Mouse (Mus musculus) left cerebral cortex, adult 2 months (tissue): ENCODE results near the gene Myg1. TPM values are rescaled to one million over a fixed set of nuclear protein-coding genes. Genes with fewer than 3 reads are reported as not detected.

Experiments
- DNase-seq, 2 experiments: peaks; one replicate each; pipeline ENCODE4 v3.0.0; 2021 to 2022; ENCODE audit warnings: low spot score in 2 of 2, mixed read lengths in 1 of 2; ENCODE audit errors: extremely low spot score in 1 of 2
- H3K27ac ChIP-seq: fragments of 200-600 bp; 2 replicates; pipeline ENCODE4 v1.8.1; 2022
- H3K4me3 ChIP-seq: fragments of 200-600 bp; 2 replicates; pipeline ENCODE4 v1.8.1; 2022
- CTCF ChIP-seq: fragments of 200-600 bp; IDR thresholded peaks from 2 replicates; pipeline ENCODE4 v1.8.1; 2022; ENCODE audit warnings: antibody characterized with exemption, mild to moderate bottlenecking, moderate library complexity
- intact Hi-C: fragments of 180-260 bp; cut with DNase I; formaldehyde crosslinking; loops from one replicate; pipeline ENCODE4 v1.15.1; 2025
- total RNA-seq, 2 experiments: library from RNA; stranded (reverse); gene quantifications; 2 replicates each; pipeline ENCODE4 v1.2.3; 2021

The Myg1 gene
- total RNA-seq, 2 experiments from 2014 or later: 65.1 to 67.9 TPM

GRCm38 (mm10) chr15:102350138-102350941 lies 18.8 kb downstream of the Myg1 start, which contains the start of gene Aaas:
Gene Aaas (minus strand): TSS chr15:102350771.
- TF ChIP-seq CTCF: peak; percentile 95
- peak; percentile 95 to 96 for DNase-seq
- peak within 1 kb of the TSS; percentile 76 for H3K27ac ChIP-seq
- peak within 1 kb of the TSS; percentile 74 for H3K4me3 ChIP-seq
- intact Hi-C loops: no loop called here

- TF ChIP-seq CTCF: no peak
- intact Hi-C loops: no loop called here
- Histone ChIP-seq H3K27ac (peak overlapping the region; percentile 76), H3K4me3 (peak overlapping the region; percentile 74)
- no peak for DNase-seq
Observed at GRCm38 (mm10) chr15:102350942-102351291, 19.4 kb downstream of the Myg1 start.

DNA sequence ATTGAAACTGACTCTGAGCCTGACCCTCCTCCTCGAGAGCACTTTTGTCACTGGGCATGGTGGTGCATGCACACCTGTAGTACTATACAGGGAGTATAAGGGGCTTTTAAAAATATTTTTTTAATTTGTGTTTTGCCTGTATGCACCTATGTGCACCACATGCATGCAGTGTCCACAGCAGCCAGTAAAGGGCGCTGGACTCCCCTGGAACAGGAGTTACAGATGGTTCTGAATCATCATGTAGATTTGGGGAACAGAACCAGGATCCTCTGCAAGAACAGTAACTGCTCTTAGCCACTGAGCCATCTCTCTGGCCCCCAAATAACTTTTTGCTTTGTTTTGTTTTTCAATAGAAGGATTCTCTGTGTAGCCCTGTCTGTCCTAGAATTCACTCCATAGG lies 20.7 kb downstream of the Myg1 start:
- intact Hi-C loops: no loop called here
- no peak; the same call in none of the 2 replicates for TF ChIP-seq CTCF
- Histone ChIP-seq H3K27ac (no peak overlapping the region), H3K4me3 (no peak overlapping the region)
- no peak for DNase-seq

DNA sequence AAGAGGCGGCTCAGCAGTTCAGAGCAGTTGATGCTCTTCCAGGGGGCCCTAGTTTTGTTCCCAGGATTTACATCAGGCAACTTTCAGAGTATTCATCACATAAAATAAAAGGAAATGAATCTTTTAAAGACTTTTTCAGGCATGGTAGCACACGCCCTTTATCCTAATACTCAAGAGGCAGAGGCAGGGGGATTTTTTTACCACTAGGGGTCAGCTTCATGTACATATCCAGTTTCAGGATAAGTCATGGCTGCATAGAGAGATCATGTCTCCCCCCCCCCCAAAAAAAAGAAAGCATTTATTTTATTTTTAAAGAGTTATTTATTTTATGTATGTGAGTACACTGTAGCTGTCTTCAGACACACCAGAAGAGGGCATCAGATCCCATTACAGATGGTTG lies 22.5 kb downstream of the Myg1 start:
- Histone ChIP-seq H3K4me3 (no peak overlapping the region), H3K27ac (no peak overlapping the region)
- no peak; the same call in 1 of the 2 replicates for TF ChIP-seq CTCF
- DNase-seq: no peak
- intact Hi-C loops: no loop called here

DNA sequence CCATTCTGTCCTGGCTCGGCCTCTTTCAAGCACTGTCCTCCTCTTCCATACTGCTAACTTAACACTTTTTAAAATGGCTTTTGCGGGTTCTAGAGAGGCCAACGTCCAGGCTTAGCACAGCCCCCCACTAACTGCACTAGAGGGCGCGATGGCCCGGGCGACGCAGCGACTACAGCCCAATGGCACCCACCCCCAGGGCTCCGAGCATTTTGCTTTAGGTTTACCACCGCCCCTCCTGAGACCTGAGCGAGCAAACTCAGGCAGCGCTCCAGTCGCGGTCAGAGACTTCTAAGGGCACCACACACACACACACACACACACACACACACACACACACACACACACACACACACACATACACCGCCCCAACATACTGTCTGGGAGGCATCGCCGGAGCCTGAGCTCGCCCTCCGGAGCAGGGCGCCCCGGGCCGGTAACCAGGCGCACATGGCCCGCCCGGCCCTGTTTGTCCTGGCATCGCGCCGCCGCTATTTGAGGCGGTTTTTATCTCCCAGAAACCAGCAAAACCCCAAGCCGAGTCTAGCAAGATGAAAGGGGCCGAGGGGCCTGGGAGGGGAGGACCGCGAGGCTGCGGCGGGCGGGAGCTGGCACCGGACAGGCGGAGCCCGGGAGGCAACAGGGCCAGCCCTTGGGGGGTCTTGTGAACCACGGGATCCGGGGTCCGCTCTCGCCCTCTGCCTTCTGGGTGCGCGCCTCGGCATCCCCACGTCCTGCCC lies 23.8 kb downstream of the Myg1 start:
- peak in 1 of 2 experiments; percentile 26 for DNase-seq
- intact Hi-C loops: loop anchor here (1.0 kb wide), 1 partner anchor 22 kb away; no protein-coding TSS in a partner anchor
- Histone ChIP-seq H3K4me3 (peak overlapping the region; percentile 55), H3K27ac (peak overlapping the region; percentile 85)
- TF ChIP-seq CTCF: peak; percentile 36

DNA sequence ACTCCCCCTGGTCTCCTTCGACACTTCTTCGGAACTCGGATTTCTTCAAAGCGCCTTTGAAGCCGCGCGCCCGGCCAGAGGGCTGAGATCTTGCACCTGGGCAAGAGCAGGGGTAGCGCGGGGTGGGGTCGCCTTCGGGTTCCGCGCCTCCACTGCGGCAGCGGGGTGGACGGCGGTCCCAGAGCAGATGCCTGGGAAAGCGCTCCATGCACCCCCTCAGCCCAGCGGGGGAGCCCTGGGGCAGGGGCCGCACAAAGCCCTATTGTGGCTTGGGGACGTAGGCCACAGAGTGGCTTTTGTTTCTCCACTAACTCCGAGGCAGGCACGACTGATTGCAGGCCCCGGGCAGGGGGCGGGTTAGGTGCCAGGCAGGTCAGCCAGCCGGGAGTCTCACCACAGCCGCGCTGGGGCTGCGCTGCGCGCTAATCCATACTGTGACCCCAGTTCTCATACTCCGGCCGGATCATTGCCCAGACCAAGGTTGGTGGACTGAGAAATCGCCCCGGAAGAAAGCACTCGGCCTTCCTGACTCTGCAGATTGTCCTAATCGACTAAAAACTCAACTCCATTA lies 24.4 kb downstream of the Myg1 start:
- intact Hi-C loops: loop anchor here (1.0 kb wide), 1 partner anchor 21 kb away; no protein-coding TSS in a partner anchor
- TF ChIP-seq CTCF: no peak
- H3K4me3 ChIP-seq: peak overlapping the region; percentile 55
- DNase-seq: peak in 1 of 2 experiments; percentile 44
- H3K27ac ChIP-seq: peak overlapping the region; percentile 85

DNA sequence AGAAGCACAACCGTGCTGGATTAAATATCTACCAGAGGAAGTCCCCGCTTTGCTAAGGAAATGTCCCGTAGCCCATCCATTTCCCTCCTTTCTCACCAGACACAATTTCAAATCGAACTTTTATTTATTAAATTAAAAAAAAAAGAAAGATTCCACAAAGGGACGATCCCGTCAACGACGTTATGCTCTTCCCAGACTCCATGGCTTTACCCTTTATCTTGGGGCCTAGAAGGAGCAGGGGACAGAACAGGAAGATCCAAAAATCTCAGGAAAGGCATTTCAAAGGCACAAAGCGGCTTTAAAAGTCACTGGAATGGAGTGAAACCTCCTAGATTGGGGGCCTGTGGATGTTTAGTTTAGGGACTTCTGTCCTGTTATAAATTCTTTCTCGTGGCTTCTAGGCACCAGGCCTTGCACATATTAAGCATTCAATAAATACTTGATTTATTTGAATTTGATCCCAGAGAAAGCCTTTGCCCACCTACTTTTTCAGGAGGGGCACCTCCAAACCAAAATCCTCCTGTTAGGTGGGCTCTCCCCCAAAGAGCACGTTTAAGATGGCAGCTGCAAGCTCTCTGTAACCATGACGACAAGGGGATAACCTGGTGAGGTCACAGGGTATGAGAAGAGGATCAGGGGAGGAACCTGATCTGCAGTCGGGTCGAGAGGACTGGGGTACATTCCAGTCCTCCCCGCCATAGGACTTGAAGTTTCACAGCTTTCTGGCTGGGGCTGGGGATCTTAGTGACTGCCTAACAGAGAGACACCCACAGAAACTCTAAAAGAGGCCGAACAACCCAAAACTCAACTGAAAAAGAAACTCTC lies 25.2 kb downstream of the Myg1 start:
- intact Hi-C loops: no loop called here
- Histone ChIP-seq H3K4me3 (no peak overlapping the region), H3K27ac (peak overlapping the region; percentile 85; the same call in 1 of the 2 replicates)
- no peak for DNase-seq
- TF ChIP-seq CTCF: no peak

DNA sequence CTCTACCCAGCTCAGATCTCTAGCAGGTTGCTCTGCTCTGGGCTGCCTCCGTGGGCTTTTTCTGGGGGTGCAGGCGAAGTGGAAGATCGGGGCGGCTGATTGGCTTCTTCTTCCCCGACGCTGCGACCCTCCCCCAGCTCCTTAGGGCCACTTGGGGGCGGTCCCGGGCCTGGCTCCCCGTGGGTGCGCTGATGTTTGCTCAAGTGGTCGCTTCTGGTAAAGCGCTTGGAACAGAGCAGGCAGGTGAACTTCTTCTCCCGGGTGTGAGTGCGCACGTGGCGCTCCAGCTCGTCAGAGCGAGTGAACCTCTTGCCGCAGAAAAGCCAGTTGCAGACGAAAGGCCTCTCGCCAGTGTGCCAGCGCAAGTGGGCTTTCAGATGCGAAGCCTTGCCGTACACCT lies 26.6 kb downstream of the Myg1 start:
- H3K4me3 ChIP-seq: no peak overlapping the region
- intact Hi-C loops: no loop called here
- H3K27ac ChIP-seq: no peak overlapping the region
- no peak for TF ChIP-seq CTCF
- no peak for DNase-seq

GRCm38 (mm10) chr15:102358834-102359233 lies 27.3 kb downstream of the Myg1 start:
- no peak overlapping the region for H3K4me3 ChIP-seq
- TF ChIP-seq CTCF: no peak
- no peak overlapping the region for H3K27ac ChIP-seq
- DNase-seq: no peak
- intact Hi-C loops: no loop called here

GRCm38 (mm10) chr15:102362648-102363047 lies 31.1 kb downstream of the Myg1 start:
- no peak for DNase-seq
- intact Hi-C loops: no loop called here
- TF ChIP-seq CTCF: no peak
- Histone ChIP-seq H3K27ac (no peak overlapping the region), H3K4me3 (no peak overlapping the region)

- intact Hi-C loops: no loop called here
- no peak for TF ChIP-seq CTCF
- Histone ChIP-seq H3K4me3 (no peak overlapping the region), H3K27ac (no peak overlapping the region)
- DNase-seq: no peak
Observed at GRCm38 (mm10) chr15:102364678-102365077, 33.2 kb downstream of the Myg1 start.
